Mouse (Mus musculus) hindbrain, postnatal 0 days (tissue): ENCODE results near the gene Myo1d. TPM values are rescaled to one million over a fixed set of nuclear protein-coding genes. Genes with fewer than 3 reads are reported as not detected.
A peak's percentile ranks its signal among the peaks of the same experiment; 100 is the strongest.

Source experiments
- ATAC-seq: fragments of 200-750 bp; cut with Nextera tagmentation; 2 replicates; pipeline ENCODE4 v1.8.0; 2017; ENCODE audit warnings: mild to moderate bottlenecking, moderate TSS enrichment, moderate library complexity
- DNase-seq: peaks from one replicate; pipeline ENCODE4 v3.0.0-alpha.2; 2015; ENCODE audit warnings: low spot score
- H3K27ac ChIP-seq: fragments of 300-500 bp; sonication (generic); 2 replicates; pipeline ENCODE4 v1.5.1; 2014; ENCODE audit warnings: mild to moderate bottlenecking
- H3K27me3 ChIP-seq: fragments of 300-500 bp; sonication (generic); 2 replicates; pipeline ENCODE4 v1.6.1; 2014; ENCODE audit warnings: low read length, mixed read lengths; ENCODE audit not compliant: insufficient read depth
- H3K36me3 ChIP-seq: fragments of 300-500 bp; sonication (generic); 2 replicates; pipeline ENCODE4 v1.6.1; 2014; ENCODE audit warnings: low read length, mixed read lengths; ENCODE audit not compliant: insufficient read depth
- H3K4me1 ChIP-seq: fragments of 300-500 bp; sonication (generic); 2 replicates; pipeline ENCODE4 v1.6.1; 2014; ENCODE audit warnings: antibody characterized with exemption, low read length, mixed read lengths; ENCODE audit not compliant: insufficient read depth
- H3K4me2 ChIP-seq: fragments of 300-500 bp; sonication (generic); 2 replicates; pipeline ENCODE4 v1.6.1; 2014; ENCODE audit warnings: low read depth, mild to moderate bottlenecking, low read length, moderate library complexity, mixed read lengths
- H3K4me3 ChIP-seq: fragments of 300-500 bp; sonication (generic); 2 replicates; pipeline ENCODE4 v1.5.1; 2014; ENCODE audit warnings: low read length
- H3K9ac ChIP-seq: fragments of 300-500 bp; sonication (generic); replicated peaks from 2 replicates; pipeline ENCODE4 v1.6.1; 2014; ENCODE audit warnings: mild to moderate bottlenecking, low read length, moderate library complexity, mixed read lengths
- H3K9me3 ChIP-seq: fragments of 300-500 bp; sonication (generic); 2 replicates; pipeline ENCODE4 v1.6.1; 2016; ENCODE audit warnings: low read length, mixed read lengths
- CTCF ChIP-seq: IDR thresholded peaks from 2 replicates; pipeline ENCODE4 v1.5.1; 2016; ENCODE audit warnings: antibody characterized with exemption, control low read depth, low read depth
- WGBS: fragments of 180-500 bp; shearing (Covaris S2); extraction: QIAGEN DNeasy Blood & Tissue Kit; methylation state at CpG from one replicate; pipeline ENCODE4 v1.1.7; 2014; 5-methylcytosine and 5-hydroxymethylcytosine counted together
- polyA plus RNA-seq: library from polyadenylated mRNA; unstranded; fragments of >200 nt; fragmentation: Nextera tagmentation; extraction: Ambion mirVana; gene quantifications from 2 replicates; pipeline ENCODE4 v1.2.1, GENCODE M21; 2015
- total RNA-seq: library from RNA; depleted of rRNA; stranded (reverse); fragments of >200 nt; gene quantifications from 2 replicates; pipeline ENCODE4 v1.2.3, GENCODE M21; 2014; rRNA removed

Myo1d gene
- total RNA-seq: 1.4 and 2.6 TPM in 2 replicates
- polyA plus RNA-seq: 1.8 and 2.0 TPM in 2 replicates

DNA sequence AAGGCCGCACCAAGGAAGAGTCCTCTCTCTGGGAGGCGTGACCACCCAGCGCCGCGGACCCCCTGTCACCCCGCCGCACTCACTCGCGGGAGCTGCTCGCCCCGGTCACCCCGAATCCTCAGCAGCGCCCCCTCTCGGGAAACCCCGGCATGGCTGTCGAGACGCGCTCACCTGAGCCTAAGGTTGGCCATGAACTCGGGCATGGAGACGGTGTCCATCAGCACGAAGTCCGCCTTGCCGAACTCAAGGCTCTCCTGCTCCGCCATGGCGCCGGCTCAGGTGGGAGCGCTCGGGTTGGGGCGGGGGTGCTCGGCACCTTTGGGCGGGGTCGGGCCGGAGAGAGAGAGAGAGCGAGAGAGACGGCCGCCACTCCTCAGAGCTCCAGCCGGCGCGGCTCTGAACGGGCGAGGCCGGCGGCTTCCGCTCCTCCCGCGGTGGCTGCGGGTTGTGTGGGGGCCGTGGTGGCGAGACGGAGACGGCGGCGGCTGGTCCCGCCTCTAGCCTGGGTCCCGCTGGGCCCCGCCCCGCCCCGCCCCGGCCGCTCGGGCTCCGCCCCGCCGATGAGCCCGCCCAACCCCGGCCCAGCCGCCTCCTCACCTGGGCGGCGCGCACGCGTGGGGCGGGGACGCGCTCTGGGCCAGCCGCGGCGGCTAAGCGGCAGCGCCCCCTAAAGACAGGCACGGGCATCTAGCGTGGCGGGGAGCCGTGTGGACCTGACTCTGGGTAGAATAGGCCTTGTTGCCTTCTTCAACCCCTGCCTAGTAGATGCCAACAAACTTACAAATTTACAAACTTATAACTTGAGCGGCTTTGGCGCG lies at the start of gene Myo1d:
Myo1d (minus strand) TSS at position 499 of the 818 bp plus-strand sequence.
- peak; percentile 72 for TF ChIP-seq CTCF
- 1% methylated on average over 79 of the region's 87 CpGs for WGBS
- Histone ChIP-seq H3K27me3 (no peaks in the 10 kb centered on the region), H3K4me2 (peak within 1 kb of the TSS; percentile 70), H3K36me3 (no peaks in the 10 kb centered on the region), H3K9ac (peak within 1 kb of the TSS; percentile 58), H3K27ac (peak within 1 kb of the TSS; percentile 60; the same call in 1 of the 2 replicates), H3K4me1 (0 out of 2 replicates have a peak, but pooled peaks cover 3% of the 10 kb centered on the region), H3K9me3 (no peaks in the 10 kb centered on the region), H3K4me3 (peak within 1 kb of the TSS; percentile 63)
- DNase-seq (peak; percentile 92), ATAC-seq (peak; percentile 96)

- H3K36me3 ChIP-seq: no peaks in the 10 kb centered on the region
- H3K9me3 ChIP-seq: no peaks in the 10 kb centered on the region
- no peaks in the 10 kb centered on the region for H3K27me3 ChIP-seq
- no peak overlapping the region for H3K4me2 ChIP-seq
- TF ChIP-seq CTCF: 0 out of 2 replicates have a peak, but pooled peaks have one; percentile 19
- H3K4me3 ChIP-seq: no peak overlapping the region
- no peak overlapping the region for H3K9ac ChIP-seq
- H3K27ac ChIP-seq: no peak overlapping the region
- no peak for ATAC-seq
- 88% methylated on average over 9 of the region's 9 CpGs for WGBS
- H3K4me1 ChIP-seq: no peaks in the 10 kb centered on the region; the same call in 1 of the 2 replicates
- DNase-seq: no peak
Observed at GRCm38 (mm10) chr11:80821794-80822193, 42.0 kb upstream of the Myo1d start.

DNA sequence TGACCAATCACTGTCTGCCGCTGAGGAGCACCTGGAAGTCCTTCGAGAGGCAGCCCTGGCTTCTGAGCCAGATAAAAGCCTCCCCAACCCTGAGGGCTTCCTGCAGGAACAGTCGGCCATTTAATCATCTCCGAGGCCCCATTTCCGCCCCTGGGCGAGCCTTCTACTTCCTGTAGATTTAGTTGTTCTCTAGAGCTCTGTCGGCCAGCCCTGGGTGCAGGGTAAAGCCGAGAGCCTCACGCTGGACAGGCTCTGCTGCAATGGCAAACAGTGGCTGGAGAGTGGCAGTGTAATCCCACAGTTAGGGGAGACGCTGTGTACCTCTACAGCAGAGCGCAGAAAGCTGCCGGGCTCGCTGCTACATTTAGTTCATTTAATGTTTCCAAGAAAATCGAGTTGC lies 41.5 kb upstream of the Myo1d start:
- peak; percentile 71 for TF ChIP-seq CTCF

GRCm38 (mm10) chr11:80820085-80820484 lies 40.3 kb upstream of the Myo1d start:
- H3K4me3 ChIP-seq: no peak overlapping the region
- TF ChIP-seq CTCF: no peak
- H3K4me2 ChIP-seq: no peak overlapping the region
- H3K9ac ChIP-seq: no peak overlapping the region
- no peak for ATAC-seq
- H3K36me3 ChIP-seq: no peaks in the 10 kb centered on the region
- no peaks in the 10 kb centered on the region for H3K27me3 ChIP-seq
- no peaks in the 10 kb centered on the region for H3K9me3 ChIP-seq
- 93% methylated on average over 3 of the region's 3 CpGs for WGBS
- no peaks in the 10 kb centered on the region; the same call in 1 of the 2 replicates for H3K4me1 ChIP-seq
- no peak for DNase-seq
- no peak overlapping the region for H3K27ac ChIP-seq

More for the DNA sequence above, 41.5 kb upstream of the Myo1d start:
- no peak overlapping the region for H3K9ac ChIP-seq
- ATAC-seq: no peak
- no peaks in the 10 kb centered on the region; the same call in 1 of the 2 replicates for H3K4me1 ChIP-seq
- no peak overlapping the region for H3K27ac ChIP-seq
- no peak overlapping the region for H3K4me2 ChIP-seq
- H3K9me3 ChIP-seq: no peaks in the 10 kb centered on the region
- H3K27me3 ChIP-seq: no peaks in the 10 kb centered on the region
- peak; percentile 73 for DNase-seq
- WGBS: 68% methylated on average over 14 of the region's 14 CpGs
- H3K36me3 ChIP-seq: no peaks in the 10 kb centered on the region
- no peak overlapping the region for H3K4me3 ChIP-seq

- Histone ChIP-seq H3K9ac (no peak overlapping the region), H3K27ac (no peak overlapping the region), H3K4me3 (no peak overlapping the region), H3K27me3 (no peaks in the 10 kb centered on the region), H3K4me2 (no peak overlapping the region), H3K9me3 (no peaks in the 10 kb centered on the region), H3K36me3 (no peaks in the 10 kb centered on the region), H3K4me1 (no peaks in the 10 kb centered on the region; the same call in 1 of the 2 replicates)
- TF ChIP-seq CTCF: peak; percentile 94
- 49% methylated on average over 11 of the region's 11 CpGs for WGBS
- ATAC-seq (peak; percentile 29; the same call in 1 of the 2 replicates), DNase-seq (peak; percentile 88)
Observed at GRCm38 (mm10) chr11:80818060-80818697, 38.4 kb upstream of the Myo1d start.

DNA sequence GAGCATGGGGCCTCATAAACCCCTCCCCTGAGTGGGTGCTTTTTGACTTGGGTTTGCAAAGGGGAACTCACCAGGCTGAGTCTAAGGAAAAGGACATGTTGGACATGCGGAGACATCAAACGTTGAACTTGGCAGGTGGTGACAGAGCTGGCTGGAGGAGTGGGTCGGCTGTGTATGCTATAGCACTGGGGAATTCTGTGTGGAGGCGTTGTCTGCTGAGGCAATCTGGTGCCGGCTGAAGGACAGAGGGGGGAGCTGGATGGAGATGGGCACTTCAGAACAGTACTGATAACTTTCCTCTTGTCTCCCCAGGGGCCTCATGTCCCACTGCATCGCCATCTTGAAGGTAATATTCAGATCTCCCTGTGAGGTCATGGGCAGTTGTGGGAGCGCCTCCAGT lies 35.5 kb upstream of the Myo1d start:
- DNase-seq (no peak), ATAC-seq (no peak)
- WGBS: 86% methylated on average over 7 of the region's 7 CpGs
- Histone ChIP-seq H3K4me1 (no peaks in the 10 kb centered on the region; the same call in 1 of the 2 replicates), H3K27me3 (no peaks in the 10 kb centered on the region), H3K27ac (no peak overlapping the region), H3K36me3 (no peaks in the 10 kb centered on the region), H3K4me2 (no peak overlapping the region), H3K9me3 (no peaks in the 10 kb centered on the region), H3K9ac (no peak overlapping the region), H3K4me3 (no peak overlapping the region)
- no peak for TF ChIP-seq CTCF
